Mouse (Mus musculus) cerebellum, adult 18-20 months (tissue): ENCODE data around the gene Sbf2.
A peak's percentile ranks its signal among the peaks of the same experiment; 100 is the strongest.
"Not testable (repeated sequence)": the region's sequence is repeated elsewhere in the genome, so short reads cannot be mapped to it uniquely, and the experiment has no call there.

Experiments
- DNase-seq, 2 experiments: peaks; one replicate each; pipeline ENCODE4 v3.0.0; 2021

The Sbf2 gene

DNA sequence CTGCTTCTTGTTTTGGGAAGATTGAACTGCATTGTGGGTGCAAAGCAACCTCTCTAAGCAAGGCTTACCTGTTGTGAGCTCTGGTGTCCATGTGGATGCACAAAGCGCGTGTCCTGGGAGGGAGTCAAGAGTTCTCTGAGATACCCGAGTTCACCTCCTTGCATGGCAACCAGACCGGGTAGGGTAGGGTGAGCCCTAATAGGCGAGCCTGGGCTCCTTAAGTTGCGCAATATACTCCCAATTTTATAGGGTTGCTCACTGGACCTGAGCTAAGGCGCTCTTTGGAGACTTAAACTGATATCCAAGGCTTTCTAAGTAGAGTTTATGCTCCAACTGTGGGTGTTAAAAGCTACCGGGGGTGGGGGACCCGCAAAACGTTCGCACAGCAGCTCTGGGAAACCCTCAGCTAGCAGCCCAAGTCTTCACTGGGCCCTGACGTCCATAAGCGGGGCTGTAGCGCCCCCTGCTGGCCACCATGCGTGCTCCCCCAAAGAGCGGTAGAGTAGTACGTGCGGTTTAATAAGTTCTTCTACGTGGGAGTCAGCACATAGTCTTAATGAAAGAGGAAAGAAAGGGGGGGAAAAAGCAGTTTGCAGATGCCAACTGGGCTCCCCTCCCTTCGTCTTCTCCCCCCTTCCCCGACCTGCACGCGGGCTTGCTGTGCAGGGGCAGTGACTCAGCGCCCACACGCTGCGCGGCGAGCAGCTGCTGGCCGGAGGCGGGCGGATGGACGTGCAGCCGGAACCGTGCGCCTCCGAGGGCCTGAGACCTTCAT lies 15.4 kb upstream of the Sbf2 start:
- DNase-seq: peak; percentile 78 to 91

DNA sequence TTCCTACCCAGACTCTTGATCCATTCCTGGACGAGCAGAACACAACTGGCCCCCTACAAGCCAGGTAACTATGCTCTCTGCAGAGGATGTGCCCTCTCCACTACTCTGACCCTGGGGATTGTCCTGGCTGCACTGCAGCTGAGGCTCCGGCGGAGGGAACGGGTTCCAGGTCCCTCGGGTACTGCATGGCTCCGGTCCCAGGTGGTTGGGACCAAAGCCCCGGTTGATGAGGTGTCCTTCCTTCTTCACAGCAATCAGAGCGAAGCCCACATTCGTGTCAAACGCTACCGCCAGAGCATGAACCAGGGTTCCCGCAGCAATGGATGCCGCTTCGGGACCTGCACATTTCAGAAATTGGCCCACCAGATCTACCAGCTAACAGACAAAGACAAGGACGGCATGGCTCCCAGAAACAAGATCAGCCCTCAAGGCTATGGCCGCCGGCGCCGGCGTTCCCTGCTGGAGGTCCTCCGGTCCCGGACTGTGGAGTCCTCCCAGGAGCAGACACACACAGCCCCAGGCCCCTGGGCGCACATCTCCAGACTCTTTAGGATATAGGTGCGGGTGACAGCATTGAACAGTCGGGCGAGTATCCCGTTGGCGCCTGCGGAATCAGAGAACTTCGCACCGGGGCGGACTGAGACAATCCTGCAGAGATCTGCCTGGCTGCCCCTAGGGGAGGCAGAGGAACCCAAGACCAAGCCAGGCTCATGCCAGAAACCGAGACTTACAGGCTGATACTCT lies 14.1 kb upstream of the Sbf2 start:
- DNase-seq: peak; percentile 24 to 51

DNA sequence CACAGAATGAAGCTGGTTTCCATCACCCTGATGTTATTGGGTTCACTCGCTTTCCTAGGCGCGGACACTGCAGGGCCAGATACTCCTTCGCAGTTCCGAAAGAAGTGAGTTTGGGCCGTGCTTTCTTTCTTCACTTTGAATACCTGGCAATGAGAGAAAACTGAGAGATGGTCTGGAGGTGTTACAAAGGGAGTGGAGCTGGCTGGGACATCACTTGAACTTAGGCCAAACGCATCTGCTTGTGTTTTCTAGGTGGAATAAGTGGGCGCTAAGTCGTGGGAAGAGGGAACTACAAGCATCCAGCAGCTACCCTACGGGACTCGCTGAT lies 13.5 kb upstream of the Sbf2 start:
- no peak for DNase-seq

DNA sequence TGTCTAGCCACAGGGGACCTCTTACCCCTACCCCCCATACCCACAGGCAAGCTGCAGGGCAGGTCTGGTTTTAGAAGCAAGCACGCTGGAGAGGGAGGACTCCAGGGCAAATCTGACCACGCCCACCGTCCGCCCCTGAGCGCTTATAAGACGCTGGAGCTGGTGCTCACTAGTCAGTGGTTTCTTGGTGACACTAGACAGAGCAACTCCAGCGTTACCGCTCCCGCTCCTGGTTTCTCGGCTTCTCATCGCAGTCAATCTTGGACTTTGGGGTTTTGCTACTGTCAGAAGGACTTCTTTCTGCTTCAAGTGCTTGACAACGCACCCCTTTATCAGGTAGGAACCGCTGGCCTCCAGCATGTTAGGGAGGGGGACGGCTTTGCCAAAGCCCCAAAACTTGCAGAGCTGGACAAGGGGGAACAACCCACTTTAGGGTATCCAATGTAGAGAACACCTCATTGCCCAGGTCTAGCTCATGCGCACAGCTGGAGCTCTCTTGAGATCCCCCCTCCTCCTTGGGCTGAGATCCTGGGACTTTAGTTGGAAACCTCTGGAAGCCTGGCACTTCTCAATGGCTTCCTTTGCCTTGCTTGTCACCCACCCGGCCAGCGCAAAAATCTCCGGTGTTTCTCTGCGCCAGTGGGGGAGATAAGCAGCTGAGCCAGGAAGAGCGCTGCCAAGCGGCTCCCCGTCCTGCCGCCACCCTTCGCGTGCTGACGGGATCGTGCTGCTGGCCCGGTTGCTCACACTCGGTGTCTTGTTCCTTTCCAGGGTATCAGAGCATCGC lies 13.0 kb upstream of the Sbf2 start, which contains the start of gene Adm:
Gene Adm (plus strand): TSS at position 176 of the 787 bp plus-strand sequence.
- peak; percentile 62 to 64 for DNase-seq

DNA sequence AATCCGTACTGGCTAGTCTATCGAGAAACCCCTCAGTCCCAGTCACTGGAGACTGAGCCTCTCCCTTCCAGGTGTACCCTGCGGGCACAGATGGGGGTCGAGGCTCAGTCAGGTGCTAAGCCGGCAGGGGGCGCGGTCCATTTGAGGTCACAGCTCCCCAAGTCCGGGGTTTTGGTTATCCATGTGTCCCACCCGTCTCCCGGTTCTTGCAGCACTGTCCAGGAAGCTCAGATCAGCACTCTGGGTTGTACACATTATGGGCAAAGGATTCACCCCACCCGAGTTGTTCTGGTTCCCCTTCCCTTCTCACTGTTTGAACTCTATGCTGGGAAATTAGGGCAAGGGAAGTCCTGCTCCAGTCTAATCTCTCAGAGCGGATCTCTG lies 12.4 kb upstream of the Sbf2 start:
- peak; percentile 26 to 39 for DNase-seq

DNA sequence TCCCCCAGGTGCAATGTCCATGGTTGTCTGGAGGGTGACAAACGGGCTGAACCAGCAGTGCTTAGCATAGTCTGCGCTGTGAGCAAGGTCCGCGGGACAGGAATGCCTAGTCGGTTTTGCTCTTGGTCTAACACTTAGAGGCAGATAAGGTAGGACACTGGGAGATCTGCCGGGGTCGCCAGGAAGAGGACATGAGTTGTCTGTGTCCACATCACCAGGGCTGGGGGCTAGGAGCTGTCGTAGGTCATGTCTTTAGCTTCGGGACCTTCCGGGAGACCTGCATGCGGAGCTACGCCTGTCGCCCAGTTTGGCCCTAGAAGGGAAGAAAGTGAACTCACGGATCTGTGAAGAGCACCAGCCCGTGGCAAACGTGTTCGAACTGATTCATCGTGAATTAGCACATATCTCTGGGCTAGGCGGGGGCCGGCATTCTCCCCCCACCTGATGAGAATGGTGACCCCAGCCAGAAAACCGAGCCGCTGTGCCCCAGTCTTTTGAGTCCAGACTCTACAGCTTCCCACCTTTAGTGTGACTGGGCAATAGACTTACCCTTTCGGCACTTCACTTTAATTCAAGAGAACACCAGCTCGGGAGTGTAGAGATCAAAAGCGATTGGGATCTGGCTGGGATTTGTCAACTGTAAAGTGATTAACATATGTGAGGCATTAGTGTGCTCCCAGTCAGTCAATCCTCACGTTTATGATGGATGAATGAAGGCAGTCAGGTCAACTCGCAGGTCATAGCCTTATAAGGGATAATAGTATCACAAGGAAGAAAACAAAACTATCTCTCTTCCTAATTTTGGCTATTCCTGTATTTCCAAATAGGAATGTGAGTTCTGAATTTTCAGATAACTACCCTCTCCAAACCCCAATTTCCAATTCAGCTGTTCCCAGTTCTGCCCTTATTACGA lies 11.7 kb upstream of the Sbf2 start:
- DNase-seq: no peak

DNA sequence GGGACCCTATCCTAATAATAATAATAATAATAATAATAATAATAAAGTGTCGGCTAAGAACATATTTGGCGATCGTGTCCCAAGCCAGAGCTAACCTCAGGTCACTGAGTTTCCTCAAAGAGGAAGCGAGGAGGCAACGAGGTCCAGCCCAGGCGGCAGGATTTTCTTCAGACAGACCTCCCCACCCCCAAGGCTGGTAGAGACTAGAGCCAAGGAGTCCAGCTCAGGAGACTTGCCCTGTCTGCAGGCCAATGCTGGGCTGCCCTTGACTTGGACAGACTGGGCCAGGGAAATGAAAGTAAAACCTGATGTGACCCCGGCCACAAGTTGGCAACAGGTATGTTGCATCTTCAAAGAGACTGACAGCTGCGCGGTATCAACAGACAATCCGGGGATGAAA lies 10.8 kb upstream of the Sbf2 start:
- DNase-seq: no peak

DNA sequence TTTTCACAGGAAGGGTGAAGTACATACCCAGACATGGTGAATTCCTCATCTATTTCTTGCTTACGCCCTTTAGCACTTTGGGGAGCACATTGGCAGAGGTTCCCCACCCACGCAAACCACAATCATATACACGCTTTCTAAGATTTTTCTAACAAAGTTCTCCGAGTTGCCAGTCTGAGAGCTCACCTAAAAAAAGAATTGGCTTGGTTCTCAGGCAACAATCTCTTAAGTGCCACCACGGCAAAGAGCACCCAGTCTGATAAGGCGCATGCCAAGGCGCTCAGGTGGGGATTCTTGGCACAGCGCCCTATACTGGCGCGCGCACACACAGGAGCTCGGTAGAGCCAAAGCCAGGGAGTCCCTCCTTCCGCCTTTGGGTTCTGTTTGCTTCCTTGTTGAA lies 10.2 kb upstream of the Sbf2 start:
- no peak for DNase-seq

DNA sequence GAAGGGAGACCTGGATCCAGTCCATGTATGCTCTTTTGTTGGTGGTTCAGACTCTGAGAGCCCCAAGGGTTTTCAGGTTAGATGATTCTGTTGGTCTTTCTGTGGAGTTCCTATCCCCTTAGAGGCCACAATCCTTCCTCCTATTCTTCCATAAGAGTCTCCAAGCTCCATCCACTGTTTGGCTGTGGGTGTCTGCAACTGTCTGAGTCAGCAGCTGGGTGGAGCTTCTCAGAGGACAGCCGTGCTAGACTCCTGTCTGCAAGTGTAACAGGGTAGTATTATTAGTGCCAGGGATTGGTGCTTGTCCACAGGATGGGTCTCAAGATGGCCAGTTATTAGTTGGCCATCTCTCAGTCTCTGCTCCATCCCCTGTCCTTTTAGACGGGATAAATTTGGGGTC lies 9.3 kb upstream of the Sbf2 start:
- DNase-seq: no peak

DNA sequence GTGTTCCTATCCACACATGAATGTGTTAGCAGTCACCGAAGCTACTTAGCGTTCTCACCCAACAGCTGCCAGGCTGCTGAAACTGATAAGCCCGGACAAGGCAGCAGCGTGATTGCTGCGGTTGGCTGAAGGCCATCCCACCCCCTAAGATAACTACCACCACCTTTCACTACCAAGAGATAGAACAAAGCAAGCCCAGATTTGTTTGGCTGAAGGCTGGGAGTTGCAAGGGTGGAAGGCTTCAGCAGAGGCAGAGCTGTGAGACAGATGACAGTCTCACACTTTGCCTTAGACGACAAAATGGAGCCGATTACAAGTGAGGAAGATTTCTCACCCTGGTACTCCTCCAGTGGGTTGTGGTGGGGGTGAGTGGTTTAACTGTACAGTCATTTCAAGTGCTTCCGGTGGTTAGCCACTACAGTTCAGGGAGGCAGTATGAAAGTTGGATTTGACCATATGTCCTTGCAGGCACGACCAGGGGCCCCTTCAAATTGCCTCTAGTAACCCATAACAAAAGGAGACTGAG lies 4.4 kb upstream of the Sbf2 start:
- no peak for DNase-seq

DNA sequence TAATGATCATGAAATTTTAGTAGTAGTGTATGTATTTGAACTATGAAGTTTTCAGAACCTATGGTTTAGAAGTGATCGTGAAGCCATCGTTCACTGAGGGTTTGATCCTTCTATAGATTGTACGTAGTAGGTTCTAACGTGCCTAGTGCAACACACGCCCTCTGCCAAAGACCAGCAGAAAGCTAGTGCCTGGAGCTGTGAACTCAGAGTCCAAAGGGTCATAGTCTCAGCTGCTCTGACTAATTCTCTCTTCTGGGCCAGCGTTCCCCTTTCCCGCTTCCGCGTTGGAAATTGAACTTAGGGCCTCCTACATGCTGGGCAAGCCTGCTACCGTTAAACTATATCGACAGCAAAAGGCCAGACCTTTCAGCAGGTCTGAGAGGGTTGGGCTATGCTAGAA lies 1.1 kb upstream of the Sbf2 start:
- no peak for DNase-seq

DNA sequence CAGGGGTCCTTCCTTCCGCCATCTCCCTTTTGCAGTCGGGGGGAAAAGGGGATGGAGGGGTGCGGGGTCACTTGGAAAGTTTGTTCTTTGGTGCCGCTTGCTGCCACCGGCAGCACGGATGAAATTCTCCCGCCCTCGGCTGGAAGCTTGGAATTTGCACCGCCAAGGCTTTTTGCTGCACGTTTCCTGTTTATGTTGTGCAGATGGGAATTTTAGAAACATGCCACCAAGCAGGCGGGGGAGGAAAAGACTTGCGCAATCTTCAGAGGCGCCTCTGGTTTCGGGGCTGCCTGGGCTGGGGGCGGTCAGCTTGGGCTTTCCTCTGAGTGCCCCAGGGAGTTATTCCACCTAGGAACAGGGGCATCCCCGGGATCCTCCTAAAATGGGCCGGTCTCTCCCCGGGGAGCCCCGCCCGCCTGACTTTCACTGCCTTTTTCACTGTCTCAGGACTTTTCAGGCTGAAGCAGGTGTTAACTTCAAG lies 469 bp upstream of the Sbf2 start:
- peak; percentile 33 to 52 for DNase-seq

DNA sequence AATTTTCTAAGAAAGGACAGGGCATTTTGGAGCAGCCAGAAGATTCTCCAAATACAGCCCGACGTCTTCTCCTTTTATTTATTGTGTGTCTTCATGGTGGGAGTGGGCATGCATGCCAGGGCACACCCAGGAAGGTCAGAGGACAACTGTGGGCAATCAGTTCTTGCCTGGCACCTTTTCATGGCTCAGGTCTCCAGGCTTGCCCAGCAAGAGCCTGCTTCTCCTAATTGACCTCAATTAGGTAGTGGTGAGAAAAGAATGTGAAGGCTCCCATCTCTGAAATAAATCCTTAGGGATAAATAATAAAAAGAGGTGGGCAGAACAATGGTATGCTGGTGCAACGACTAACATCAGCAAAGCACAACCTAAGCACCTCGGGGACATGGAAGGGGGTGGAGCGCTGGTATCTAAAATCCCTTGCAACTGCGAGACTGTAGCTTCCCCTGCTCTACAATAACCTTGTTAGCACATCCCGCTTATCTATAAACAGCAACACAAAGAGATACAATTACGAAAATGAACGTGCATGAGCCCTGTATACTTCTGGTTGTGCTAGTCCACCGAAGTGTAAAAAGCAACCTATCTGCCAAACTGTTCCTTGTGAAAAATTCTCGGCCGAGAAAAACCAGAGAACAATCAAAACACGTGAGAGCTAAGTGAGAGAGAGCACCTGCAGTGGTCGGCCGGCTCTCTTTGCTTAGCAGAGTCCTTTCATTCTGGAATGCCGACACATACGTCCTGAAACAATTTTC lies 1.2 kb downstream of the Sbf2 start:
- DNase-seq: no peak

DNA sequence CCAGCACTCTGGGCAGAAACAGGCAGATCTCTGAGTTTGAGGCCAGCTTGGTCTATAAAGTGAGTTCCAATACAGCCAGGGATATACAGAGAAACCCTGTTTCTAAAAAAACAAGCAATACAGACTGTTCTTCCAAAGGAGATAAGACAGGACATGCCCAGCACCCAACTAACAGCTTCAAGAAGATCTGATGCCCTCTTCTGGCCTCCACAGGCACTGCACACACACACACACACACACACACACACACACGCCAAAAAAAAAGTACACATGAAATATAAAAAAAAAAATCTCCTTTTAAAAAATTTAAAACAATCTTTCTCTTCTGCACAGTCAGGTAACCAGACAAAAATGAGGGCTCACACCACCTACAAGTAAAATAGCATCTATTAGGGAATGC lies 7.8 kb downstream of the Sbf2 start:
- no peak for DNase-seq

DNA sequence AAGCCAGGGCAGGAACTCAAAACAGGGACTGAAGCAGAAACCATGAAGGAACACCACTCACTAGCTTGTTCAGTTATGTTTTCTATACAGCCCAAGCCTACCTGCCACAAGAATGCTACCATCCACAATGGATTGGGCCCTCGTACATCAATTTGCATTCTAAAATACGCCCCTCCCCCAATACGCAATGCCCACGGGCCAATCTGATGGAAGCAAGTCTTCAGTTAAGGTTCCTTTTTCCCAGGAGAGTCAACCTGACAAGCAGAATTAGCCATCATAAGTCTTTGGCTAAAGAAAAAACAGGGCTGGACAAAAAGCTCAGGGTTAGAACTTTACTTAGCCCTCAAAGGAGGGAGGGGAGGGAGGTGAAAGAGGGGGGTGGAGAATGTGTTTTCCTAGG lies 9.2 kb downstream of the Sbf2 start:
- DNase-seq: no peak

DNA sequence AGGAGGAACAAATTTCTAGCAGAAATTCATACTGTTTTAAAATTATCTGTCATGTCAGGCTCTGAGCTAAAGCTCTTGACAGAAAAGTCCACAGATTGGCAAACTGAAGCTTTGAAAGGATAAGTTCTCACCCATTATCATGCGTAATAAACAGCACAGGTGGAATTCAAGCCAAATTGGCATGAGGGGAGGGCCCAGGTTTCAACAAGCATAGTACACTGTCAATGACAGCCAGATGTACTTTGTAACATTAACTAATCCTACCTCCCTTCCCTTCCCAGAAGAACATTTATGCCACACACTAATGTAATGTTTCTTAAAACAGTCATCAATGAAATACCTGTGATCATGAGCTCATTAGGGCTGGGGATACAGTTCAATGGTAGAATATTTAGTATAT lies 17.6 kb downstream of the Sbf2 start:
- DNase-seq: no peak

DNA sequence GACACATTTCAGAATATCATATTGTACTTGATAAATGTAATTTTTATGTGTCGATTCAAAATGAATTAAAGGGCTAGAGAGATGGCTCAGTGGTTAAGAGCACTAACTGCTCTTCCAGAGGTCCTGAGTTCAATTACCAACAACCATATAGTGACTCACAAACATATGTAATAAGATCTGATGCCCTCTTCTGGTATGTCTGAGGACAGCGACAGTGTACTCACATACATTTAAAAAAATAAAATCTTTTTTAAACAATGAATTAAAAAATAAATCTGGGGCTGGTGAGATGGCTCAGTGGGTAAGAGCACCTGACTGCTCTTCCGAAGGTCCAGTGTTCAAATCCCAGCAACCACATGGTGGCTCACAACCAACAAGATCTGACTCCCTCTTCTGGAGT lies 20.7 kb downstream of the Sbf2 start:
- not testable (repeated sequence) for DNase-seq

DNA sequence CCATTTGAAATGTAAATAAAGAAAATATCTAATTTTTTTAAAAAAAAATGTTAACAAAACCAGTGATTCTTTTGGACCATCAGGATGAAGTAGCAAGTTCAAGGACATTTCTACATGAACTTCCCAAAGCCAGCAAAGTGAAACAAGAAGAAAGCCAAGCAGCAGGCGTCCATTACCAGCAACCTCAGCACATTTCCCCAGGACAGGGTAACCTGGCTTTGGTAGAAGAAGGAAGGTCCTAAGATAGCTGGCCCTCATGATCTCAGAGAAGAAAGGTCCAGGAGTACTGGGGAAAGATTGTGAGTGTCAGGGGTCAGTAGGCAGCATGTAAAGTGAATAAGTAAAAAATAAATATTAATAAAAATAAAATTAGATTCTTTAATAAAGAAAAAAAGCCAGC lies 27.0 kb downstream of the Sbf2 start:
- DNase-seq: no peak

DNA sequence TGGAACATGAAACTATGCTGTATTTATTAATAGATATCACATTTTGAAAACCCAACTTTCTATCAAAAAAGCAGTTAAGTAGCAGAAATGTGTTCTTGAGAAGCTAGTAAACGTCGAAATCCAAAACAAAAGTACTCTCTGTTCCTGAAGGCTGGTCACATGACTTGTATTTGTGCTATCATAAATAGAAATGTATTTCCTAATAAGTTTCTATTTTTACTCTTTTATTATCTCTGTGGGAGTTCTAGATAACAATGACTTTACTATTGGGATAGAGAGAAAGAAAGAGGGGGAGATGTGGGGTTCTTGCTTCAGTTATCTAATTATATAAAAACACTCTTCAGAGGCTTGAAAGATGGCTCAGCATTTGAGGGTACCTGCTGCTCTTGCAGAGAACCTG lies 29.5 kb downstream of the Sbf2 start:
- DNase-seq: no peak

DNA sequence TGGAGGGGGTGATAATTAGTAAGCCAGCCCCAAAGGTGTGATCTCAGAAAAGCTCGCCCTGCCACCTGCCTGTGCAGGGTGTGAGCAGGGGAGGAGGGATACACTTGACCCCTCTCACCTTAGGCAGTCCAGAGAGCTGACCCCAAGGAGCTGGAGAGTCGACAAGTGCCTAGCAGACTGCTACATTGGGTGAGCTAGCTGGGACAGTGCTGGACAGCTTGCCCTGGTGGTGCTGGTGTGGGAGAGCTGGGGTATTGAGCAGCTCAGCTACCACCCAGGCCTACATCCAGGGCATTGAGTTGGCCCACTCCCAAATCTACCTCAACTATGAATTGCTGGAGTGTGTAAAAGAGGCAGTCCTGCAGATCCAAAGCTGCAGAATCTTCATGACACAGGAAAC lies 30.6 kb downstream of the Sbf2 start:
- DNase-seq: no peak

DNA sequence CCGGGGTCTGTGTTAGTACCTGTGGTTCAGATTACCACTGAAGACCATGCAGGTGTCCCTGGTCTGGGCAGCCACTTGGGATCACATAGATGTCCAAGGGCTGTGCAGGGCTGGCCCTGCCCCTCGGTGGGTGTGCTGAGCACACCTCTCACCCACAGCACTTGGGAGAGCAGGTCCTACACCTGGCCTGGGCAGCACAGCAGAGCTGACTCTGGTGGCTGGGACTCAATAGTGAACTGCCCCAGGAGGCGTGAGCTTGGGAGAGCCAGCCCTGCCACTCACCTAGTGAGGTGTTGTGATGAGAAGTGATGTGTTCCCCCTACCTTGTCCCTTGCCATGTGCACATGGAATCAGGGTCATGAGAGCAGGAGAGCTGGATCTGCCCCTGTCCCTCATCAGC lies 31.0 kb downstream of the Sbf2 start:
- no peak for DNase-seq
